Mouse (Mus musculus) urinary bladder, postnatal 4 days (tissue): ENCODE data around the gene Cntn4.
A peak's percentile ranks its signal among the peaks of the same experiment; 100 is the strongest.

ENCODE experiments used
- DNase-seq, 2 experiments: peaks; one replicate each; pipeline ENCODE4 v3.0.0; 2021 to 2022; ENCODE audit warnings: low spot score in 2 of 2

Cntn4 gene

DNA sequence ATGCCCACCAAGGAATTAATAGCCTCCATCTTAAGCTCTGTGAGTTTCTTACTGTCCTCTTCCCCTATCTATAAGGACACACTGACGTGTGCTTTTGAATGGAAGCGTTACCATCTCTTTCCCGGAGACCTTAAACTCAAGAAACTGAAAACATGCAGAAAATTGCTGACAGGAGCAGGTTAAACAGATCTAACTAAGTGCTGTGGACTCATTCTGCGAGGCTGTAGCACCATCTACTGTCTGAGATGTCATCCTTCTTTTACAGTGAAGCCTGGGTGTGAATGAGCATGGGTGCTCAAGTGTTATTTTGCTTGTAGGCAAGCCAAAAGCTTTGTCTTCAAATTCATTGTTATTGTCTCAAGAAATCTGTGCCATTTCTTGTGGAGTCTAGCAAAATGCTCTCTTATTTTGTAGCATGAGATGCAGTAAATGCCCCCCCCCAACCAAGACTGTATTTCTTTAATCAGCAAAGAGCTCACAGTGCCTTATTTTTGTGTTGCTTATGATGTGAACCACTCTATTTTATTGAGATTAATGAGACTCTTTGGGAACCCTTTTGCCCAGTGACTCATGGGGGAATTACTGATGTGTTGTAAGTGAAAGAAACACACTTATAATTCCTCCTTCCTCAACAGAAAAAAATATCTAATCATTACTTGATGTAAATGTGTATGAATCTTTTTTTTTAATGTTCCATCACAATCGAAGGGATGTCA is 968.2 kb downstream of the Cntn4 start:
- DNase-seq, result no peak

DNA sequence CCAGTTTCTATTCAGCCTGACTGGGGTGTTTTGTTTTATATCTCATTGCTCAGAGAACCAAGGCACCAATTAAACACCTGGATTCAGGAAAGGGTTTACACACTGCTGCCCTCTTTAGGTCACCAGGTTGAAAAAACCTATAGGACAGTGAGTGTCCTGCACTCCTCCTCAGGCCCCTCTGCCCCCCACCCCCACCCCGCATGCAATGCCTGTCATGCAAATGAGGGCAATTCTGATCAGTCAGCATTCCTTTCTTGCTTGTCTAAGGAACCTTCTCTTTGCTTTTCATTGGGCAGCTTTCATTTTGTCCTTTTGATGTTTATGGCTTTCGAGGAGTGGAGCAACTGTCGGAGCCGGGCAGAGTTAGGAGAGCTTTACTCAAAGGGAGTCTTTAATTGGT is 969.5 kb downstream of the Cntn4 start:
- DNase-seq, result no peak

DNA sequence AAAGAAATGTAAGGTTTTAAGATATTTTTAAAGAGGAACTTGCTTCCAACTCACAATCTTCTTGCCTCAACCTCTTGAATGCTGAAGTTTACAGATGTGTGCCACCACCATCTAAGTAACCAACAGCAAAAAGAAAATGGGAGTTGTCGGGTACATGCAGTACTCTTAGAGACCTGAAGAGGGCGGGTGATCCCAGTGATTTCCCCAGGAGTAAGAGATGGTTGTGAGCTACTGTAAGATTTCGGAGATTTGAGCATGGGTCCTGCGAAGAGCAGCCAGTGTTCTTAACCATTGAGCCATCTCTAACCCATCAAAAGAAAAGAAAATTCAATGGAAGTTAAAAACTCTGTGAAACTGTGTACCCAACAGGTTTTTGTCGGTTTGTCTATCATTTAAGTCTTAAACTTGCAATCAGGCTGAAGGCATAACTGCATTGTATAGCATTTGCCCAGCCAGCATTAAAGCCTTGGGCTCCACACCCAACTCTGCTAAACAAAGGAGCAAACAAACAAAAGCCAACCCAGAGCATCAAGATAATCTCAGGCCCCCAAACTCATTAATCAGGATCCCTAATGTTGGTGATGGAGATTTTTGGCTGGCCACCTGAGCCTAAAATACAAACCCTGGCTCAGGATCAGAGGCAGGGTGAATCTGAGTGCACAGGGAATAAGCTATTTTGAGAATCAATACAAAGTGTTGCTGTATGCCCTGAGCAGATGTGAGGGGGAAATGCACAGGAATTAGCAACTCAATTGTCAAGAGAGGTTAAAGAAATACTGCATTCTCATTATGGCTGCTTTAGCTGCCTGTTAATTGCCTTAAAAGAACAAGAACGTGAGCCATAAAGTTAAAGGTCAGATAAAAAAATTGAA is 986.6 kb downstream of the Cntn4 start:
- peak in 1 of 2 experiments; percentile 60 for DNase-seq

DNA sequence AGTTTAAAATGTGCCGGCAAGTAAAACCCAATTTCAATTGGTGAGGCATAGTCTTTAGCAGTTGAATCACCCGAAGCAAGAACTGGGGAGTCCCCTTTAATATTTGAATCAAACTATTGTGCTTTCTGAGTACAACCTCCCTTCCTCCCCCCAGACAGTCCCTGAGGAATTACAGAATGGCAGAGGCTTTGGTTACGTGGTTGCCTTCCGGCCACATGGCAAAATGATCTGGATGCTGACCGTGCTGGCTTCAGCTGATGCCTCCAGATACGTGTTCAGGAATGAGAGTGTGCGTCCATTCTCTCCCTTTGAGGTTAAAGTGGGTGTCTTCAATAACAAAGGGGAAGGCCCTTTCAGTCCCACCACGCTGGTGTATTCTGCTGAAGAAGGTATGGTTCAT is 998.1 kb downstream of the Cntn4 start:
- no peak for DNase-seq

DNA sequence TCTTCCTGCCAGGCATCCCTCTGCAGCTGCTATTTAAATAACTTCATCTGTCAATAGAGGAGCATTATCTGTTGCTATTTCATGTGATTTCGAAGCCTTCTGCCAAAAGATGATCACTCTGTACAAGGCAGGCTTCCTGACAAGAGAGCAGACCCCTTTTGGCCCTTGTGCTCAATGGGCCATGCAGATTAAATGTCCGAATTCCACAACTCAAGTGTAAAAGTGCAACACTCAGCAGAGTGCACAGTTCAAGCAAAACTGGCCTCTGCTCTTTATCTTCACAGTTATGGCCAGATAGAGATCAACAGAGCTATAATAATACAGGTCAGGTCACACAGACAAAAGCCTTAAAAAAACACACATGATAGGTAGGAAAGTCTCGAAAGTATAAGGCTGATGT is 1024.5 kb downstream of the Cntn4 start:
- DNase-seq, result no peak

DNA sequence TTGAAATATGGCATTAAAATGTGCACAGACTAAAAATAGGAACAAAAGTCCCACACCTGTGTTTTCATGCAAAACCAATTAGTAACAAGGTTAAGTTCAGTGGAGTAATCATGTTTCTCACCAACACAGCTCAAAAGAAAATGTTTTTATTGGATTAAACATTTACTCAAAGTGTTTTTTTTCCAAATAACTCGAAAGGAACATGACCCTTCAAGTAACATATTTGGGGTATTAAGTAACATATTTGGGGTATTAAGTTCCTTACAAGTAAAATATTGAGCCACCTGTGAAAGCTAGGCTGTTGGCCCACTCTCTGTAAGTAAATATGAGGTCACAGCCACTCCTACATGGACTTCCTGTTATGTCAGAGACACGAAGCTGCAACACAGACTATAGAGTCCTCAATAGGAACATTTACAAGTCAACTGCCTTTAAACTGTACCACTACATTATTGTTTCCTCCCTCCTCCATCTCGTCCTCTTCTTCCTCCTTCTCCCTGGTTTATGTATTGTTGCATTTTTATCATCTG is 1028.1 kb downstream of the Cntn4 start:
- no peak for DNase-seq

DNA sequence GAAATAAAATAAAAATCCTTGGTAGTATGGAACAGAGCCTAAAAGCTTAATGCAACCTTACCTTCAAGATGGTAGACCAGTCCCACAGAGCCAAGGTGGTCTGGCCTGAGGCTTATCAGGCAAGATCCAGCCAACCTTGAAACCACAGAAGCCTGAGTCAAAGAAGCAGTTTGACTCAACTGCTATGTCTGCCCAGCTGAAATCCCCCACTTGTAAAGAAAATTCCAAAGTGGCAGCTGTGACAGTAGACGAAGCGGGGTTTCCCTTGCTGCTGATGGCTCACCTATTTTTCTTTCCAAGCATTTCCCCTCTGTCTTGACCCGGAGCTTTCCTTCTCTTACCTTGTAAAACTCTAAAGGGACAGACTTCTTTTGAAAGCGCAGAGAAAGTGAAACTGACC is 1048.2 kb downstream of the Cntn4 start:
- no peak for DNase-seq

DNA sequence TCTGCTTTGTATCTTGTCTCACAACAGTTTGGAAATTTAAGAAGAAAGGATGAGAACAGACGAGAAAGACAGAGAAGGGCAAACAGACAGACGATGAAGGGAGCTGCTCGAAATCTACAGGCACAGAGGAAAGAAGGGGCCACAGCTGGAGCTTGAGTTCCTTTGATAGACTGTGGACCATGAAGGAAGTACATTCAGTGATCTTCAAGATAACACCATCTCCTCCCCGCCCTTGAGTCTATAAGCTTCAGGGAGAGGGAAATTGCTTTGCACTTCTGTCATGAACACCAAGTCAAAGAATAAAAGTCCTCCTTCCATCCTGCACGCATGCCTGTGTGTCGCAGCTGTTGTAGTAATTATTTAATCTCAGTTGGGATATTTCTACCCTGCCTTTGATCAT is 1048.6 kb downstream of the Cntn4 start:
- no peak for DNase-seq

DNA sequence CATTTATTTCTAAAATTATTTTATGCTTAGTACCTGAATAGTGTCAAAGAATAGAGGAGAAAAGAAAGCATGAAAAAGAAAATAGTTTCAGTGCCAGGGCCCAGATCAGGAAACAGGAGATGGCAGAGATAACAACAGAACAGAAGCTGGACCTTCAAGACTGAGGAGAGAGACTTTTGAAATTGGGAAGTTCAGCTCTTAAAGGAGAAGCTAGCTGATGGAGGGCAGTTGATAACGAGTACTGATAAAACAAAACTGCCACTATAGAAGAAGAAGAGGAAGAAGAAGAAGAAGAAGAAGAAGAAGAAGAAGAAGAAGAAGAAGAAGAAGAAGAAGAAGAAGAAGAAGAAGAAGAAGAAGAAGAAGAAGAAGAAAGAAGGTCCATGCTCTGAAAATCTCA is 1050.2 kb downstream of the Cntn4 start:
- DNase-seq, result no peak

DNA sequence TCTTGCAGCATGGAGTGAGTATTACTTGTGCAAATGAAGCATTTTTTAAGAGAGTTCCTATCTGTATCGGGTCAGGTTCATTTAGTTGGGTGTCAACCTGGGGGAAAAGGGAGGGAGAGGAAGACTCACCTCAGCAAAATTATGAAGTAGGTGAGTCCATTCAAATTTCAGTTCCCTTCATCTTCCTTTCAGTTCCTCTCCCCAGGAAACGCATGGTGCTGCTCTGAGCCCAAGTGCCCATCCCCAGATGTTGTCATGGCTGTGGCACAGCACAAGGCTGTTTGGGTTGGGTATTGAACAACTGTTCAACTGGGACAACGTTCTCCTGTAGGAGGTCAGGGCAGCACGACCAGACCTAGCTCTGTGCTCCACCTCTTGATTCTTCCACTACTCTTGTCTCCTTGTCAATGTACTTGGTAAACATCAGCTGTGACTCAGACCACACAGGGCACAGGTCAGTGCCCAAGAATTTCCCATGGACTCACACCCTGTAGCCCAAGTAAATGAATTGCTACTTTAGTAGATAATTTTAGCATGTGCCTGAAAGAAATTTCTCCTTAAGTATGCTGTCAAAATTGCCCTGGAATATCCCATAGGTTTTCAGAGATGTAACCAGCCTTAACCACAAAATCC is 1052.3 kb downstream of the Cntn4 start:
- DNase-seq, result no peak

DNA sequence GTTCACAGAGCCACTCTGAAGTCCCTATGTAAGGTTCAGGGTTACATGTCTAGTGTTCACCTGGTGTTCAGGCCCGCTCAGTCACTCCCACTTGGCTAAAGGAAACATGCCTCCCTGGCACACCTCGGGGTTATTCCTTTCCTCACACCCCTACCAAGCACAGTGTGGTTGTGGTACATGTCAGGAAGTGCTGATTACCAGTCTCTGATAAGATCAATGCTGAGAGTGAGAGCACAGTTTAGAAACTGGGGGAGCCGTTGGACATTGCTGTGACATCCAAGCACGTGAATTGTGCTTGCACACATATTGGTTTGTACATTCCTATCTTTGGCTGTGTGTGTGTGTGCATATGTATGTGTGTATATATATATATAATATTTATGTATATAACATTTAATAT is 1055.1 kb downstream of the Cntn4 start:
- no peak for DNase-seq

DNA sequence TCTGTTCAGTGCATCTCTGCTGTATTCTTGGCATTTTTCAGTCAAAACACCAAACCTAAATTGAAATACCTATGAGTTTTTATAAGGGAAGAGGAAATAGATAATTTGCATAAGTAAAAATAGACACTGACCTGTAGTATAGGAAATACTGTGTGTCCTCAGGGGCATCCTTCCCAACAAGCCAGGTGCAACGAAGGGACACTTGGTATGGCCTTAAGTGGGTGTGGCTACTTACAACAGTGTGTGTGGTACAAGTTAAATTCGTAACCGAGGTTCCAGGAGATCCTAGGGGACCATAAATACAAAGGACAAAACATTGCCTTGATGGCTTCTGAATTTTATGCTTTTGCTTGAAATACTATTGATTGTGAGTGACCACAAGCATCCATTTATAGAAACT is 1060.8 kb downstream of the Cntn4 start:
- no peak for DNase-seq

DNA sequence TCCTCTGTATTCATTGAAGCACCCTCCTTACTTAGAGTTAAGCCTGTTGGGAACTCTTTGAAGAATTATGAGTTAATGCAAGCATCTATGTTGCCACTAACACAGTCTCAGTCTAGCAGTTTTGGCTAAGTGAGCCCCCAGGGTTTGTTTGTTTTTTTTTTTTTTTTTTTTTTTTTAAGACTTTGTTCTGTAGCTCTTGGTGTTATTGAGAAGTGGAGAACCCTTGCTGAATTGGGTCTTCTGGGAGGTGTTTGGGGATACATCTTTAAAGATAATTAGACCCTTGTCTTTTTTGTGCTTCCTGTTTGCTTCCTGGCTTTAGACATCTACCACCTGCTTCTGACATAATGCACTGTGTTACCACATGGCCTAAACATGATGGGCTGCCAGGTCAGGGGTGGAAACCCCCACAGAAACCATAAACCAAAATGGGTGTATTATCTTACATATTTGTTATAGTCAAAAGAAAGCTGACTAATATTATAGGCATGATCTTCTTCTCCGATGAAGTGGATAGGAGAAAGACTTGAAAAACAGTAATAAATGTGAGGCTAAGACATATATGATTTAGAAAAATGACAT is 1062.9 kb downstream of the Cntn4 start:
- DNase-seq, result no peak

DNA sequence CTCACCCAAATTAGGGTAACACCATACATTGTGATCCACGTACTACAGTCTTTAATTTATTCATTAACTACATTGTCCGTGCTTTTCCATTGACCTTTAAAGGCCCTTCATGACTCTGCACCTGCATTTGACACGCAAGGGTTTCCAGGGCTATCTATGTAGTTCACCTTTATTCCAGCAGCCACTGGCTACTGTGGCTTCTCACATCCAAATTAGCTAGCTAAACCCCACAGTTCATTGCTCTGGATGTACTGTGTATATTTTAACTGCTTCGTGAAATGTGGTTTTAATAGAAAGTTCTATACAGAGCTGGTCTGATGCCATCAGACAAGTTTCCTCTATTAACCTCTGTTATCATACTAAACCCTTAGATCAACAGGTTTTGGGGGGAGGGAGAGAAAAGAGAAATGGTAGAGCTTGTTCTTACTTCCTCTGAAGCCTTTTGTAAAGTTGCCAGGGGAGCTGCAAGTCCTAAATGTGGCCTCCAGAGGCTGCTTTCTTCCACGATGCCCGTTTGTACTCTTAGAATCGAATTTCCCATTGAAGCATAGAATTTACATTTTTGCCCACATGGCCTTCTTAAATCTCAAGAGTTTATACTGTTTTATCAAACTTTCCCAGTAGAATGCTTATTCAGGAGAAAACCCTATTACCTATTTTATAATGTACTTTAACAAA is 1066.2 kb downstream of the Cntn4 start:
- no peak for DNase-seq

DNA sequence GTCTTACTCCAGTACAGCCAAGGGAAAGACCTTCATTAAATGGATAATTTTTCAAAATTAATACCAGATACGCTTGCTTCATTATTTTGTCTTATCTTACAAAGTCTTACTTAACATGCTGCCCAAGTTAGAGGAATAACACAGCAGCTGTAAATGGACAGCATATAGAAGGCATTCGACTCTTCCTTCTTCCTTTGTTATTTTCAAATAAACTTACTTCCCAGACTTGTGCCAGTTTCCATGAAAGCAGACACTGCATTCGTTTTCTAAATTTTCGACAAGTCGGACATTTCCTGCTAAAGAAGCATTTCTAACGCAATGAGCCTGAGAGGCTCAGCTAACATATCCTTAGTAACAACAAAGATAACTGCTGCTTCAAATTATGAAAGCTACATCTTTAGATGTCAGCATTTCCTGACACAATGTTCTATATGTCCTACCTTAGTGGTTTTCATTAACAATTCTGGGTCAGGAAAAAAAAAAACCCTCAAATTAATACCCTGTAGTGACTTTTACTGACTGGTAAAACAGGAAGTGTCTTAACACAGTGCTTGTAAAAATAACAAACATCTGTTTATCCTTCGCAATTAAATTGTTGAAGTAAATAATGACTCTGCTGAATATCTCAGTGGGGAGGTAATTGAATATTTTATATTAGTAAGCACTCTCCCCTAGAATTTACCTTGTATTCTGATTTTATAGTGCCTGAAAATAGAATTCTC is 1068.4 kb downstream of the Cntn4 start:
- no peak for DNase-seq

DNA sequence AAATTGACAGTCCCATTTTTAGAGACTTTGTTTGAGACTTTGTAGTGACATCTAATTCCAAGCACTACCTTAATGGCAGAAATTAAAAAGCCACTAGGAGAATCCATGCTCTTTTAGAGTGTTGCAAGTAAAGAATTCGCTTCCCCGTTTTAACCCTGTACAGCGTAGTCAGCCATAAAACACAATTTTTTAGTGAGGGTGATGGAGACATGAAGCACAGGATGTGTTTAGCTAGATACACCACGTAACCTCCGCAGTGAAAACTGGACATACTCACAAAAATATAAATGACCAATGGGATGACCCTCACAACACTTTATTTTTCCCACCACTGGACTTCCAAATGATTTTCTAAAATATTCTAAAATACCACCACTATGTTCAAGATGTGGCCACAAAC is 1069.8 kb downstream of the Cntn4 start:
- no peak for DNase-seq

DNA sequence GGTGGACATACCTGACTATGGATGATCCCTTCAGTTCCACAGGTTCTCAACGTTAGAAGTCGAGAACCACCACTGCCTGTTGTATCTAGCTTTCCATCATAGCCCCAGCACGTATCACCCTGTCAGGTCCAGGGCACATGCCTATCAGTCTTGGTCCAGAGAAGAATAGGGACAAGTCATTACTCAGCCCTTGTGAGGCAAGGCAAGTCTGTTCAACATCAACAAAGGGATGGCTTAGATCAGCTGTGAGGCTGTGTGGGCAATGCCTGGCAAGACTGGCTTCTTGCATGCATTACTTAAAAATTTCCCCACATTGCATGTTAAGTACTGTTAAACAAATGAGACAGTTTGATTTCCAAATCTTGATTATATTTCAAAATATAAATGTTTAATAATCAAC is 1070.3 kb downstream of the Cntn4 start:
- no peak for DNase-seq
